Mouse (Mus musculus) lung, embryonic 14.5 days (tissue): ENCODE measurements around the gene Apln. TPM values are rescaled to one million over a fixed set of nuclear protein-coding genes. Genes with fewer than 3 reads are reported as not detected.

Experiments
- ATAC-seq: fragments of 200-750 bp; cut with Nextera tagmentation; 2 replicates; pipeline ENCODE4 v1.8.0; 2017; ENCODE audit warnings: mild to moderate bottlenecking, moderate TSS enrichment, moderate library complexity; ENCODE audit not compliant: insufficient read depth
- DNase-seq: peaks from one replicate; pipeline ENCODE4 v3.0.0-alpha.2; 2015
- H3K27ac ChIP-seq: fragments of 300-500 bp; sonication (generic); 2 replicates; pipeline ENCODE4 v1.5.1; 2014; ENCODE audit warnings: low read depth, mild to moderate bottlenecking, moderate library complexity
- H3K27me3 ChIP-seq: fragments of 300-500 bp; sonication (generic); 2 replicates; pipeline ENCODE4 v1.6.1; 2014; ENCODE audit warnings: low read length, control low read depth; ENCODE audit not compliant: insufficient read depth
- H3K36me3 ChIP-seq: fragments of 300-500 bp; sonication (generic); 2 replicates; pipeline ENCODE4 v1.6.1; 2014; ENCODE audit warnings: control low read depth; ENCODE audit not compliant: insufficient read depth
- H3K4me1 ChIP-seq: fragments of 300-500 bp; sonication (generic); 2 replicates; pipeline ENCODE4 v1.6.1; 2014; ENCODE audit warnings: antibody characterized with exemption, control low read depth; ENCODE audit not compliant: insufficient read depth
- H3K4me2 ChIP-seq: fragments of 300-500 bp; sonication (generic); 2 replicates; pipeline ENCODE4 v1.6.1; 2014; ENCODE audit warnings: mild to moderate bottlenecking
- H3K4me3 ChIP-seq: fragments of 300-500 bp; sonication (generic); 2 replicates; pipeline ENCODE4 v1.5.1; 2014; ENCODE audit warnings: low read depth, low read length
- H3K9ac ChIP-seq: fragments of 300-500 bp; sonication (generic); 2 replicates; pipeline ENCODE4 v1.6.1; 2014
- H3K9me3 ChIP-seq: fragments of 300-500 bp; sonication (generic); 2 replicates; pipeline ENCODE4 v1.6.1; 2016; ENCODE audit warnings: low read depth, low read length, control low read depth
- CTCF ChIP-seq: IDR thresholded peaks from 2 replicates; pipeline ENCODE4 v1.5.1; 2016; ENCODE audit warnings: antibody characterized with exemption, low read depth
- WGBS: fragments of 180-500 bp; shearing (Covaris S2); extraction: QIAGEN DNeasy Blood & Tissue Kit; methylation state at CpG from one replicate; pipeline ENCODE4 v1.1.7; 2014; 5-methylcytosine and 5-hydroxymethylcytosine counted together
- polyA plus RNA-seq: library from polyadenylated mRNA; unstranded; fragments of >200 nt; fragmentation: Nextera tagmentation; extraction: Ambion mirVana; gene quantifications from 2 replicates; pipeline ENCODE4 v1.2.1, GENCODE M21; 2014

The Apln gene
- polyA plus RNA-seq, 1 experiment from 2014 or later = 15.7 TPM

- Histone ChIP-seq H3K4me2 (no peak overlapping the region), H3K4me1 (no peaks in the 10 kb centered on the region), H3K36me3 (no peaks in the 10 kb centered on the region), H3K27ac (no peak overlapping the region), H3K9ac (no peak overlapping the region), H3K27me3 (no peaks in the 10 kb centered on the region), H3K9me3 (no peaks in the 10 kb centered on the region), H3K4me3 (no peak overlapping the region)
- WGBS = 23% methylated on average over 5 of the region's 5 CpGs
- ATAC-seq = no peak
- no peak for TF ChIP-seq CTCF
- no peak for DNase-seq
Measured at GRCm38 (mm10) chrX:48064166-48064853, 29.7 kb upstream of the Apln start.

GRCm38 (mm10) chrX:48062481-48062880, 27.8 kb upstream of the Apln start:
- Histone ChIP-seq H3K9ac (no peak overlapping the region), H3K9me3 (no peaks in the 10 kb centered on the region), H3K4me3 (no peak overlapping the region), H3K27me3 (no peaks in the 10 kb centered on the region), H3K4me1 (no peaks in the 10 kb centered on the region), H3K36me3 (no peaks in the 10 kb centered on the region), H3K27ac (no peak overlapping the region), H3K4me2 (no peak overlapping the region)
- 68% methylated on average over 4 of the region's 4 CpGs for WGBS
- no peak for TF ChIP-seq CTCF
- no peak for ATAC-seq
- DNase-seq = no peak

- no peaks in the 10 kb centered on the region for H3K27me3 ChIP-seq
- H3K27ac ChIP-seq = no peak overlapping the region
- no peaks in the 10 kb centered on the region for H3K4me1 ChIP-seq
- peak overlapping the region; percentile 60 for H3K4me2 ChIP-seq
- H3K4me3 ChIP-seq = peak overlapping the region; percentile 22; the same call in 1 of the 2 replicates
- peak; percentile 32 for TF ChIP-seq CTCF
- no peaks in the 10 kb centered on the region for H3K36me3 ChIP-seq
- no peaks in the 10 kb centered on the region for H3K9me3 ChIP-seq
- peak overlapping the region; percentile 20; the same call in 1 of the 2 replicates for H3K9ac ChIP-seq
- ATAC-seq (peak; percentile 88), DNase-seq (peak; percentile 70)
- 19% methylated on average over 31 of the region's 31 CpGs for WGBS
Measured at GRCm38 (mm10) chrX:48054186-48055015, 19.7 kb upstream of the Apln start.

GRCm38 (mm10) chrX:48053743-48054142, 19.1 kb upstream of the Apln start:
- Histone ChIP-seq H3K4me3 (no peak overlapping the region), H3K4me1 (no peaks in the 10 kb centered on the region), H3K36me3 (no peaks in the 10 kb centered on the region), H3K27ac (no peak overlapping the region), H3K9ac (no peak overlapping the region), H3K9me3 (no peaks in the 10 kb centered on the region), H3K4me2 (peak overlapping the region; percentile 60), H3K27me3 (no peaks in the 10 kb centered on the region)
- TF ChIP-seq CTCF = no peak
- ATAC-seq = peak; percentile 65; the same call in 1 of the 2 replicates
- 36% methylated on average over 3 of the region's 3 CpGs for WGBS
- no peak for DNase-seq

DNA sequence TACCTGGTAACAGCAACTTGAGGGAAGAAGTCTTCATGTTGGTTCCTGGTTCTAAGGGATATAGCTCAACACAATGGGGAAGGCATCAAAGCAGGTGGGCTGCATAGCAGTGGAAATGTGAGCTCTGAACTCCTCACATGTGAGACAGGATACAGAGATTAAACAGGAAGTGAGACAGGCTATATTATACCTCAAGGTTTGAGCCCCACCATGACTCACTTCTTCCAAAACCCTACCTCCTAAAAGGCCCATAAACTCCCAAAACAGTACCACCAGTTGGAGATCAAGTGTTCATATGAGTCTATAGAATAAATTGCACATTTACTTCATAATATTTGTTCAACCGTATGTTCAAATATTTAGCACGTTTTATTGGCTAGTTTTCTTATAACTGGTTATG, 11.7 kb upstream of the Apln start:
- H3K4me1 ChIP-seq = no peaks in the 10 kb centered on the region
- ATAC-seq = no peak
- H3K27ac ChIP-seq = no peak overlapping the region
- no peak overlapping the region for H3K4me2 ChIP-seq
- H3K36me3 ChIP-seq = no peaks in the 10 kb centered on the region
- H3K9ac ChIP-seq = no peak overlapping the region
- no peak for DNase-seq
- H3K27me3 ChIP-seq = no peaks in the 10 kb centered on the region
- WGBS = 69% methylated on average over 2 of the region's 2 CpGs
- TF ChIP-seq CTCF = no peak
- H3K9me3 ChIP-seq = no peaks in the 10 kb centered on the region
- no peak overlapping the region for H3K4me3 ChIP-seq

GRCm38 (mm10) chrX:48044261-48044660, 9.6 kb upstream of the Apln start:
- no peak overlapping the region for H3K27ac ChIP-seq
- ATAC-seq = no peak
- H3K36me3 ChIP-seq = no peaks in the 10 kb centered on the region
- DNase-seq = no peak
- H3K27me3 ChIP-seq = no peaks in the 10 kb centered on the region
- H3K4me3 ChIP-seq = no peak overlapping the region
- WGBS = 65% methylated on average over 1 of the region's 1 CpGs
- H3K9me3 ChIP-seq = no peaks in the 10 kb centered on the region
- H3K9ac ChIP-seq = no peak overlapping the region
- no peak overlapping the region for H3K4me2 ChIP-seq
- H3K4me1 ChIP-seq = no peaks in the 10 kb centered on the region
- no peak for TF ChIP-seq CTCF

- H3K4me3 ChIP-seq = no peak overlapping the region
- no peak overlapping the region for H3K27ac ChIP-seq
- H3K4me1 ChIP-seq = no peaks in the 10 kb centered on the region
- H3K9ac ChIP-seq = no peak overlapping the region
- H3K27me3 ChIP-seq = no peaks in the 10 kb centered on the region
- H3K4me2 ChIP-seq = no peak overlapping the region
- TF ChIP-seq CTCF = no peak
- 52% methylated on average over 4 of the region's 4 CpGs for WGBS
- no peaks in the 10 kb centered on the region for H3K9me3 ChIP-seq
- ATAC-seq = no peak
- DNase-seq = no peak
- no peaks in the 10 kb centered on the region for H3K36me3 ChIP-seq
Measured at GRCm38 (mm10) chrX:48042748-48043147, 8.1 kb upstream of the Apln start.
